Mouse (Mus musculus): ENCODE results near the gene Gm17617. TPM values are rescaled to one million over a fixed set of nuclear protein-coding genes. Genes with fewer than 3 reads are reported as not detected.

Gene Gm17617
- polyA plus RNA-seq, 1 experiment from 2014 or later, result not detected

DNA sequence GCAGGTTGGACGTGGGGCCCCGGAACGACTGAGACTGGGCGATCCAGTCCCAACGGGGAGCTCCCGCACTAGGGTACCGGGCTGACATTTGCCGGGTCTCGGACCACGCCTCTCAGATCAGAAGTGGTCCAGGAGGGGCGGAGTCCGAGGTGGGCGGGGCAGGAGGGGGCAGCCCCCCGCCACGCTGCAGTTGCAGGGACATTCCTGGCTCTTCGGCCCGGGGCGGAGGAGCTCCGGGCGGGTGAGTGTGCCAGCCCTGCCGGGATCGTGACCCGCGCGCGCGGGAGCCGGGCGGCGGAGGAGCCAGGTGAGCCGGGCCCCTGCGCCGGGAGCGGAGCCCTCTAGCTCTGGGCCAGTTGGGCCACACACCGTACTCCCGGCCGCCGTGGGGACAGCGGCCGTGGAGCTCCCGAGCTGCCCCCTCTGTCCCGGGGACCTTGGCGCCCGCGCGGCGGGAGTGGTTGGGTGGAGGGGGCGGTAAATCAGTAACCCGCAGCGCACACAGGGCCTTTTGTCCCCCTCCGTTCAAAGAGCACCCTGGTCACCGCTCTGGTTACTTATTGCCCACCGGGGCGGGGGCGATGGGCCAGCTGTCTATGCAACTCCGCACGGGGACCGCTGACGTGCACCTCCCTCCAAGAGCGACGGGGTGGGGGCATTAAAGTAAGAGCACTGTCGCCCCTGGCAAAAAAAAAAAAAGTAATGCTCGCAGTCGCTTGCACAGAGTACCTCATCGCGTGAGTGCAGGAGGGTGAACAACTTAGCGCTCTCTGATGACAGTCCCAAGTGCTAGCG, 19.5 kb upstream of the Gm17617 start, which contains the start of gene Fgfr4:
Fgfr4 (plus strand) TSS at position 20 of the 795 bp plus-strand sequence.
- H3K4me1 ChIP-seq (replicated peaks; ENCODE audit: control insufficient read depth, insufficient read depth, low read length), result peaks cover 11% of the 10 kb centered on the region
- no peak within 1 kb of the TSS for H3K27ac ChIP-seq (ENCODE audit: low read length)
- ATAC-seq, result no peak
- peak within 1 kb of the TSS; percentile 54 for H3K4me3 ChIP-seq (replicated peaks; ENCODE audit: low read length)
- H3K9ac ChIP-seq (replicated peaks; ENCODE audit: low read depth, low read length), result peak within 1 kb of the TSS; percentile 63
- H3K4me2 ChIP-seq (ENCODE audit: low read length), result peak within 1 kb of the TSS; percentile 95
- no peaks in the 10 kb centered on the region for H3K9me3 ChIP-seq (ENCODE audit: control insufficient read depth, low read length)
- H3K27me3 ChIP-seq (replicated peaks; ENCODE audit: control insufficient read depth, insufficient read depth, low read length), result 0 out of 2 replicates have a peak, but pooled peaks cover 4% of the 10 kb centered on the region
- H3K36me3 ChIP-seq (ENCODE audit: control insufficient read depth, insufficient read depth), result no peaks in the 10 kb centered on the region
- WGBS, result 1% methylated on average over 60 of the region's 68 CpGs

DNA sequence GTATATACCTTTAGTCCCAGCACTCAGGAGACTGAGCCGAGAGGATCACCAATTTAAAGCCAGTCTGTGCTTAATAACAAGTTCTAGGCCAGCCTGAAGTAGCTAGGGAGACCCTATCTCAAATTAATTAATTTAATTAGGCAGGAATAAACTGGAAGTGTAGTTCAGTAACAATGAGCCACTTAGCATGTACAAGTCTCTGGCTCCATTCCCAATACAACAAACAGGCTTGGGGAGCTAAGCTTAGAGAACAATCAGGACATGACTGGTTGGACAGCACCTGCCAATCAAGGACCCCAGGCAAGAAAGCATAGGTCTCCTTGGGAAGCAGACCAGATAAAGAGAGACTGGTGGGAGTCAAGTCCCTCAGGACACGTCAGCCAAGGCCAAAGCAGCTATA, 6.9 kb upstream of the Gm17617 start:
- no peak overlapping the region for H3K4me3 ChIP-seq (replicated peaks; ENCODE audit: low read length)
- H3K36me3 ChIP-seq (ENCODE audit: control insufficient read depth, insufficient read depth), result no peaks in the 10 kb centered on the region
- H3K4me1 ChIP-seq (replicated peaks; ENCODE audit: control insufficient read depth, insufficient read depth, low read length), result 0 out of 2 replicates have a peak, but pooled peaks cover 2% of the 10 kb centered on the region
- no peak overlapping the region for H3K4me2 ChIP-seq (ENCODE audit: low read length)
- 26% methylated on average over 2 of the region's 2 CpGs for WGBS
- H3K27me3 ChIP-seq (replicated peaks; ENCODE audit: control insufficient read depth, insufficient read depth, low read length), result no peaks in the 10 kb centered on the region
- H3K9ac ChIP-seq (replicated peaks; ENCODE audit: low read depth, low read length), result no peak overlapping the region
- no peak overlapping the region for H3K27ac ChIP-seq (ENCODE audit: low read length)
- no peak for ATAC-seq
- H3K9me3 ChIP-seq (ENCODE audit: control insufficient read depth, low read length), result no peaks in the 10 kb centered on the region

DNA sequence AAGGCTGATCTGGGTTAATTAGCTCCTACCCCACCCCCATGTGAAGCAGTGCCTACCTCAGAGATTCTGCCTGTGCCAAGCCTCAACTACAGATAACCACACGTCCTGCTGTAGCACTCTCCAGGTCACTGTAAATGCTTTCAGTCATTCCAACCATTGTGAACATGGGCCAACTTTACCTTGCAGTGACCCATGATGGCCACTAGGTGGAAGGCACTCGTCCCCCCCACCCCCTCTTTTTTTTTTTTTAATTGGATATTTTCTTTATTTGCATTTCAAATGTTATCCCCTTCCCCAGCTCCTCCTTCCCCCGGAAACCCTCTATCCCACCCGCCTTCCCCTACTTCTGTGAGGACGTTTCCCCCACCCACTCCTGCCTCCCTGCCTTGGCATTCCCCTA, 2.0 kb upstream of the Gm17617 start:
- 3% methylated on average over 5 of the region's 5 CpGs for WGBS

DNA sequence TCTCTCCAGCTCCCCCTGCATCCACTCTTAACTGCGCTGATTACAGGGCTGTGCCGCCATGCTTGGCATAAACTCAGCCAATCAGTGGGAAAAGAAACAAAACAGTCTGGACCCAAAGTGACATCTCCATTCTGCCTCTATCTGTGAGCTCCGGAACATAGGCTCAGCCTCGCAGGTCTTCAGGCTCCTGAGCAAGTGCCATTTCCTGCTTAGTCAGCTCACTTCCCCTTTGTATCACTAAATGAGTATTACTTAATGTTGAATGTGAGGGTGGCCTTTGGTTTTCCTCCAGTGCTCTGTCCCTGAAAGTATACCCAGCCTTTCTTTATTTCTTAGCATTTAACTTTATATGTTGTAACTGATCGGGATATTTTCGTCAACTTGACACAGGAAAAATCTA, 8.4 kb downstream of the Gm17617 start:
- Histone ChIP-seq H3K9me3 (ENCODE audit: control insufficient read depth, low read length) (no peaks in the 10 kb centered on the region), H3K27ac (ENCODE audit: low read length) (no peak overlapping the region), H3K9ac (replicated peaks; ENCODE audit: low read depth, low read length) (no peak overlapping the region), H3K4me3 (replicated peaks; ENCODE audit: low read length) (no peak overlapping the region), H3K4me1 (replicated peaks; ENCODE audit: control insufficient read depth, insufficient read depth, low read length) (no peaks in the 10 kb centered on the region), H3K36me3 (ENCODE audit: control insufficient read depth, insufficient read depth) (peaks cover 10% of the 10 kb centered on the region), H3K27me3 (replicated peaks; ENCODE audit: control insufficient read depth, insufficient read depth, low read length) (no peaks in the 10 kb centered on the region), H3K4me2 (ENCODE audit: low read length) (no peak overlapping the region)
- 91% methylated on average over 6 of the region's 6 CpGs for WGBS
- ATAC-seq, result no peak

More for the DNA sequence above, 2.0 kb upstream of the Gm17617 start:
- H3K4me2 ChIP-seq (ENCODE audit: low read length), result no peak overlapping the region
- H3K4me3 ChIP-seq (replicated peaks; ENCODE audit: low read length), result no peak overlapping the region
- peaks cover 4% of the 10 kb centered on the region; the same call in 1 of the 2 replicates for H3K36me3 ChIP-seq (ENCODE audit: control insufficient read depth, insufficient read depth)
- ATAC-seq, result 0 out of 2 replicates have a peak, but pooled peaks have one; percentile 33
- H3K27me3 ChIP-seq (replicated peaks; ENCODE audit: control insufficient read depth, insufficient read depth, low read length), result no peaks in the 10 kb centered on the region
- no peak overlapping the region for H3K27ac ChIP-seq (ENCODE audit: low read length)
- no peak overlapping the region for H3K9ac ChIP-seq (replicated peaks; ENCODE audit: low read depth, low read length)
- H3K9me3 ChIP-seq (ENCODE audit: control insufficient read depth, low read length), result no peaks in the 10 kb centered on the region
- H3K4me1 ChIP-seq (replicated peaks; ENCODE audit: control insufficient read depth, insufficient read depth, low read length), result 0 out of 2 replicates have a peak, but pooled peaks cover 2% of the 10 kb centered on the region

DNA sequence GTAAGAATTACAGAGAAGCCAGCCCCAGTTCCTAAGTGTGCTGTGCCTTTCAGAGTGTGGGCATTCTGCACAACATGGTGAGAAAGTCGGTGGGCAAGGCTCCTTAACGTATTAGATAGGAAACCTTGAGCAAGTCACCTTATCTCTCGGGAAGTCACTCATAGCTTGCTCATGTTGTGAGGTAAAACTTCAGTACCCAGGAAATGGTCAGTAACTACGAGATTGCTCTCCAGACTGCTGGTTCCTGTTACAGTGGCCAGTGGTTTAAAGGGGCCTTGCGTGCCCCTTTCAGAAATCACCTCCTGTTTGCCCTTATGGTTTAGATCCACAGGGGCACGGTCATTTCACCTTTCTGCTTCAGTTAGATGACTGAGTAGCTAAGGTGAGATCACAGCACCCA, 19.0 kb downstream of the Gm17617 start:
- H3K9me3 ChIP-seq (ENCODE audit: control insufficient read depth, low read length), result no peaks in the 10 kb centered on the region
- no peak overlapping the region for H3K4me2 ChIP-seq (ENCODE audit: low read length)
- no peaks in the 10 kb centered on the region for H3K4me1 ChIP-seq (replicated peaks; ENCODE audit: control insufficient read depth, insufficient read depth, low read length)
- 91% methylated on average over 6 of the region's 6 CpGs for WGBS
- no peak for ATAC-seq
- no peak overlapping the region for H3K4me3 ChIP-seq (replicated peaks; ENCODE audit: low read length)
- no peak overlapping the region for H3K9ac ChIP-seq (replicated peaks; ENCODE audit: low read depth, low read length)
- H3K36me3 ChIP-seq (ENCODE audit: control insufficient read depth, insufficient read depth), result peaks cover 10% of the 10 kb centered on the region
- H3K27ac ChIP-seq (ENCODE audit: low read length), result no peak overlapping the region
- no peaks in the 10 kb centered on the region for H3K27me3 ChIP-seq (replicated peaks; ENCODE audit: control insufficient read depth, insufficient read depth, low read length)

DNA sequence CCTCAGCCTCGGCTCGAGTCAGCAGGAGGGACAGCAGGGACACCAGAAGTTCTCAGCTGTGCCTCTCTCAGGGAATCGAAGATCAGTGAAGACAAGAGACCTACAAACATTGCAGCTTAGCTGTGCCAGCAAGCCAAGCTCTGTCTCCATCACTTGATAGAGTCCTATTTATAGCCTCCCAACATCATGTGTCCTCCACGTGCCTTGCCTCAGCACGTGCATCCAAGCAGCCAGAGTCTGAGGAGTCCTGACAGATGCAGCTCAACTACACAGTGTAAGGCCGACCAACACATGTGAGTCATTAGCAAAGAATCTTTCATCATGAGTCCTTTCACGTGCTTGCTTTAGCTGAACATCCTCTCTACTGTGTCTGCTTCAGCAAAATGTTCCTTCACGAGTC, 25.7 kb downstream of the Gm17617 start:
- peaks cover 2% of the 10 kb centered on the region; the same call in 1 of the 2 replicates for H3K36me3 ChIP-seq (ENCODE audit: control insufficient read depth, insufficient read depth)
- WGBS, result 88% methylated on average over 8 of the region's 8 CpGs
- H3K4me3 ChIP-seq (replicated peaks; ENCODE audit: low read length), result no peak overlapping the region
- no peak overlapping the region for H3K9ac ChIP-seq (replicated peaks; ENCODE audit: low read depth, low read length)
- no peak overlapping the region for H3K4me2 ChIP-seq (ENCODE audit: low read length)
- no peaks in the 10 kb centered on the region for H3K27me3 ChIP-seq (replicated peaks; ENCODE audit: control insufficient read depth, insufficient read depth, low read length)
- no peak overlapping the region for H3K27ac ChIP-seq (ENCODE audit: low read length)
- ATAC-seq, result no peak
- no peaks in the 10 kb centered on the region for H3K9me3 ChIP-seq (ENCODE audit: control insufficient read depth, low read length)
- H3K4me1 ChIP-seq (replicated peaks; ENCODE audit: control insufficient read depth, insufficient read depth, low read length), result peaks cover 14% of the 10 kb centered on the region

DNA sequence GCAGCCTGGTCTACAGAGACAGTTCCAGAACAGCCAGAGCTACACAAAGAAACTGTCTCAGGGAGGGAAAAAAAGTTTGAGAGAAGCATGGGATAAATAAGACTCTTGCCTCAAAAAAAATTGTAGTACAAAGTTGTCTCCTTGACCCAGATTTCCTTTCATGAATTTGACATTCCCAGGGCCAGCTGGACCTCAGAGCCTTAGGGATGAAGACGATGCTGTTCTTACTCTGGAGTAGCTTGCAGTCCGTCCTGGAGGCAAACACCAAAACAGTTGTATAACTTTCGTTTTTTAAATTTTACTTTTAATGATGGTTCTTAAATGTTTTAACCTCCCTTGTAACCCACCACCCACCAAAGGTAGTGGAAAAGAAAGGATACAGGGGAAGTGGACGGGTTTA, 26.2 kb downstream of the Gm17617 start:
- no peak for ATAC-seq
- Histone ChIP-seq H3K27me3 (replicated peaks; ENCODE audit: control insufficient read depth, insufficient read depth, low read length) (no peaks in the 10 kb centered on the region), H3K4me3 (replicated peaks; ENCODE audit: low read length) (no peak overlapping the region), H3K4me1 (replicated peaks; ENCODE audit: control insufficient read depth, insufficient read depth, low read length) (peaks cover 14% of the 10 kb centered on the region), H3K9ac (replicated peaks; ENCODE audit: low read depth, low read length) (no peak overlapping the region), H3K36me3 (ENCODE audit: control insufficient read depth, insufficient read depth) (peaks cover 2% of the 10 kb centered on the region; the same call in 1 of the 2 replicates), H3K4me2 (ENCODE audit: low read length) (no peak overlapping the region), H3K27ac (ENCODE audit: low read length) (no peak overlapping the region), H3K9me3 (ENCODE audit: control insufficient read depth, low read length) (no peaks in the 10 kb centered on the region)
- WGBS, result 90% methylated on average over 4 of the region's 4 CpGs

DNA sequence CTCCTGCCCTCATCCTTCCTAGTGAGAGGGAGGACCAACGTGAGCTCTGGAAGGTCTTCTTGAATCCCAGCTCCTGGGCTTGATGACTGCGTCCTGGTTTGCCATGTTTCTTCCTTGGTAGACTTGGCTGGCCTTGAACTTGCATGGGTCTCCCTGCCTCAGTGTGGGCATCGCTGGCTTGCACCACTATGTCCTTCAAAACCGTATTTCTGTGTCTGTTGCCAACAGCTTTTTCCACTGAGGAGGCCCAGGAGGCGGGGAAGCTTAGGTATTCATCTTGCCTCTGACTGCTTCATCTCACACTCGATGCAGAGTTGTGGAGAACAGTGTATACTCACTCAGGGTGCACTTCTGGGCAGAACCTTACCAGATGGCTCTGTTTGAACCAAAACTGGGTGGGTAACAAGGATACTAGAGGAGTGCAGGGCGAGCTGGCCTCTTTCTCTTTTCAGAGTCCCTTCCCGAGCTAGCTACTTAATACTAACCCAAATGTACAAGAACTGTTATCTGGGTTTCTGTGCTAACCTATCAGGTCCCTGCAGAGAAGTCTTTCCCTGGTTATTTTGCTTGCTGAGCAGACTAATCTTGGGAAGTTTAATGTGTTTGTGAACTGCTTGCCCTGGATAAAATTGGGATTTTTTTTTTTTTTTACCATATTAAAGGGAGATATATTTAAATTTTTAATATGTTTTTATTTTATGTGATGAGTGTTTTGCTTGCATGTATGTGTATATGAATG, 27.2 kb downstream of the Gm17617 start:
- H3K9me3 ChIP-seq (ENCODE audit: control insufficient read depth, low read length), result no peaks in the 10 kb centered on the region
- ATAC-seq, result no peak
- H3K4me2 ChIP-seq (ENCODE audit: low read length), result peak overlapping the region; percentile 84
- no peak overlapping the region for H3K27ac ChIP-seq (ENCODE audit: low read length)
- WGBS, result 18% methylated on average over 8 of the region's 8 CpGs
- H3K4me1 ChIP-seq (replicated peaks; ENCODE audit: control insufficient read depth, insufficient read depth, low read length), result peaks cover 14% of the 10 kb centered on the region
- H3K27me3 ChIP-seq (replicated peaks; ENCODE audit: control insufficient read depth, insufficient read depth, low read length), result no peaks in the 10 kb centered on the region
- H3K4me3 ChIP-seq (replicated peaks; ENCODE audit: low read length), result peak overlapping the region; percentile 92
- H3K36me3 ChIP-seq (ENCODE audit: control insufficient read depth, insufficient read depth), result peaks cover 2% of the 10 kb centered on the region; the same call in 1 of the 2 replicates
- peak overlapping the region; percentile 94 for H3K9ac ChIP-seq (replicated peaks; ENCODE audit: low read depth, low read length)

All from forebrain, embryonic 16.5 days (tissue).